Mouse (Mus musculus): ENCODE data around the gene Phc1.

DNA sequence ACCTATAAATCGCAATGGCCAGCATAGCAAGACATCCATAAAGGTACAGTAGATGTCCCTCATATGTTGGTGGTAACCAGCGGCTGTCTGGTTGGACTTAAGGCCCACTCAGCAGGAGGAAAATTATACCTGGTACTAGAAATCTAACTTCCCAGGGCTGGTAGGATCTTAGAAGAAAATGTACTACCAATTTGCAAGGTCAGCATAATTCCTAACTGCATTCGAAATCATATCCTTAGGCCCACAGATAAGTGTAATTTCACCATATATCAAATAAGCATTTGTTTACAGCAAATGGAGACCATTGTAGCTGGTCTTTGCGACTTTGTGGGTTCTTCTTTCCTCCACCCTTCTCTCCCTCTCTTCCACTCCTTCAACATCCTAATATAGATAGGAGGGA lies 33.7 kb downstream of the Phc1 start:
- TF ChIP-seq CTCF (IDR thresholded peaks at IDR 0.05; ENCODE audit: low read depth, low read length) (no peak), TAL1 (conservative IDR thresholded peaks at IDR 0.05; ENCODE audit: low read depth, low read length) (no peak), POLR2AphosphoS5 (IDR thresholded peaks at IDR 0.05; ENCODE audit: insufficient replicate concordance, low read depth, low read length) (no peak), GATA1 (IDR thresholded peaks at IDR 0.05; ENCODE audit: borderline replicate concordance, low read length) (no peak), GATA2 (IDR thresholded peaks at IDR 0.05; ENCODE audit: borderline replicate concordance, low read depth, low read length) (no peak)

Measured in G1E (cell line).